Mouse (Mus musculus) thymus, postnatal 0 days (tissue): ENCODE results near the gene Ttc9c. TPM values are rescaled to one million over a fixed set of nuclear protein-coding genes. Genes with fewer than 3 reads are reported as not detected.
A peak's percentile ranks its signal among the peaks of the same experiment; 100 is the strongest.

Experiments used
- DNase-seq: peaks from one replicate; pipeline ENCODE4 v3.0.0-alpha.2; 2015; ENCODE audit warnings: low spot score
- polyA plus RNA-seq: library from polyadenylated mRNA; unstranded; fragments of >200 nt; fragmentation: Nextera tagmentation; extraction: Ambion mirVana; gene quantifications from 2 replicates; pipeline ENCODE4 v1.2.1, GENCODE M21; 2015

Gene Ttc9c
- polyA plus RNA-seq, 1 experiment from 2014 or later, result 49.8 TPM

GRCm38 (mm10) chr19:8830664-8831063 is 11.5 kb upstream of the Ttc9c start:
- no peak for DNase-seq

DNA sequence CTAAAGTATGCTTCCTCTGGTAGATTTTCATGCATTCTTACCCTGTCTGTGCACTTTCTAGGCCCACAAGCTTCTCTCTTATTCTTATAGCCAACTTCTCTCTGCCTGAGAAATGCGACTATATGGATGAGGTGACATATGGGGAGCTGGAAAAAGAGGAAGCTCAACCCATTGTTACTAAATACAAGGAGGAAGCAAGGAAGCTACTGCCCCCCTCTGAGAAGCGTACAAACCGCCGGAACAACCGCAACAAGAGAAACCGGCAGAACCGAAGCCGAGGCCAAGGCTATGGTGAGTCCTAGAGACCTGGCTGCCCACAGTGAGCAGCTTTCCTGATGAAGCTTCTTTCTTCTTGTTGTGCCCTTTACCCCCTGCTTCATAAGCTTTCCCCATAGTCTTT is 10.5 kb upstream of the Ttc9c start, which contains the start of gene AC129217.1:
AC129217.1 (plus strand) TSS at position 114 of the 400 bp plus-strand sequence.
- DNase-seq, result no peak

- no peak for DNase-seq
Observed at GRCm38 (mm10) chr19:8822696-8823095, 3.6 kb upstream of the Ttc9c start.

- no peak for DNase-seq
Observed at GRCm38 (mm10) chr19:8821146-8821545, 2.0 kb upstream of the Ttc9c start.

DNA sequence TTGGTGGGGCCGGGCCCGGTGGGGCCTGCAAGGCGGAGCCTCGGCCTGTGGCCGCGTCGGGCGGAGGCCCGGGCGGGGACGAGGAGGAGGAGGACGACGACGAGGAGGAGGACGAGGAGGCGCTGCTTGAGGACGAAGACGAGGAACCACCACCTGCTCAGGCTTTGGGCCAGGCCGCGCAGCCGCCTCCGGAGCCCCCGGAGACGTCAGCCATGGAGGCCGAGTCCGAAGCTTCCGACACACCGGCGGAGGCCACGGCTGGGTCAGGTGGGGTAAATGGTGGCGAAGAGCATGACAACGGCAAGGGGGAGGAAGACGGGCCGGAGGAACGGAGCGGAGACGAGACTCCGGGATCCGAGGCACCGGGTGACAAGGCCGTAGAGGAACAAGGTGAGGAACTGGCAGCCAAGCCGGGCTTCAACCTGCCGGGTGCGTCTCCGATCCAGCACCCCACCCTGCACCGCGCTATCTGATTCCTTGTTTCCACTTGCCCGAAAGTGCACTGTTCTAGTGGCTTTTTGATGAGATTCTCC is 1.4 kb upstream of the Ttc9c start:
- DNase-seq, result no peak

GRCm38 (mm10) chr19:8819596-8820423 is 677 bp upstream of the Ttc9c start, which contains the start of gene Hnrnpul2:
Gene Hnrnpul2, plus strand, starts transcription at chr19:8820010.
- peak; percentile 100 for DNase-seq

- peak; percentile 18 for DNase-seq
Observed at GRCm38 (mm10) chr19:8818301-8818798, 783 bp downstream of the Ttc9c start.

GRCm38 (mm10) chr19:8817001-8817400 is 2.1 kb downstream of the Ttc9c start:
- DNase-seq, result no peak

DNA sequence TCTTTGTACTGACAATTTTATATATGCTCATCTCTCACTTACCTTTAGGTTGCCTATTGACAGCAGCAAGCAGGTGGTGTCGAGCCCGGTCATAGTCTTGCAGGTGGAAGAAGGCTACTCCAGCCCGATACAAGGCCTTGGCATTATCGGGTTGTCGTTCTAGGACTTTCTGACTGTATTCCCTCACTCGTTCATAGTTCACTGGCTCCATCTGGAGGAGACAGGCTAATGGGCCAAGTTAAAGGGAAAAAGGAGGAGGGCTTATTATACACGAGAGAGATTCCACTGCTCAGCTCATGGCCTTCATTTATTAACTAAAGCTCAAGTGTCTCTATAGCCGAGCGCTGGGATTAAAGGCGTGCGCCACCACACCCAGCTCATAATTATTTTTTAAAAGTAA is 3.3 kb downstream of the Ttc9c start:
- no peak for DNase-seq

- no peak for DNase-seq
Observed at GRCm38 (mm10) chr19:8806810-8807209, 12.3 kb downstream of the Ttc9c start.

- no peak for DNase-seq
Observed at GRCm38 (mm10) chr19:8803879-8804660, 15.1 kb downstream of the Ttc9c start.

- DNase-seq, result no peak
Observed at GRCm38 (mm10) chr19:8803204-8803780, 15.8 kb downstream of the Ttc9c start.

- peak; percentile 96 for DNase-seq
Observed at GRCm38 (mm10) chr19:8802130-8802821, 16.9 kb downstream of the Ttc9c start, which contains the start of gene Zbtb3. Gene Zbtb3, plus strand, starts transcription at chr19:8802555.

DNA sequence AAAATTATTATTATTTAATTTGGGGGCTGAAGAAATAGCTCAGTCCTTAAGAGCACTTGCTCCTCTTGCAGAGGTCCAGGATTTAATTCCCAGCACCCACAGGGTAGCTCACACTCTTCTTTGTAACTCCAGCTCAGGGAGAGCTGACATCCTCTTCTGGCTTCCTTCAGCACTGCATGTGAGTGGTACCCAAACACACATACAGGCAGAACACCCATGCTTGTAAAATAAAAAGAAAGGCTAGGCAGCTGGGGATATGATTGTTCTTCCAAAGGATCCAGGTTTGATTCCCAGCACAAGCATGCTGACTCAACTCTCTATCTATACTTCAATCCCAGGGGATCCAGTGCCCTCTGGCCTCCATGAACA is 20.2 kb downstream of the Ttc9c start:
- no peak for DNase-seq

- peak; percentile 93 for DNase-seq
Observed at GRCm38 (mm10) chr19:8798264-8798946, 20.7 kb downstream of the Ttc9c start, which contains the start of gene Polr2g. Gene Polr2g, minus strand, starts transcription at chr19:8798577.

GRCm38 (mm10) chr19:8790171-8790570 is 29.0 kb downstream of the Ttc9c start:
- DNase-seq, result no peak

GRCm38 (mm10) chr19:8789171-8789570 is 30.0 kb downstream of the Ttc9c start:
- no peak for DNase-seq

- DNase-seq, result no peak
Observed at GRCm38 (mm10) chr19:8788521-8788920, 30.6 kb downstream of the Ttc9c start.

DNA sequence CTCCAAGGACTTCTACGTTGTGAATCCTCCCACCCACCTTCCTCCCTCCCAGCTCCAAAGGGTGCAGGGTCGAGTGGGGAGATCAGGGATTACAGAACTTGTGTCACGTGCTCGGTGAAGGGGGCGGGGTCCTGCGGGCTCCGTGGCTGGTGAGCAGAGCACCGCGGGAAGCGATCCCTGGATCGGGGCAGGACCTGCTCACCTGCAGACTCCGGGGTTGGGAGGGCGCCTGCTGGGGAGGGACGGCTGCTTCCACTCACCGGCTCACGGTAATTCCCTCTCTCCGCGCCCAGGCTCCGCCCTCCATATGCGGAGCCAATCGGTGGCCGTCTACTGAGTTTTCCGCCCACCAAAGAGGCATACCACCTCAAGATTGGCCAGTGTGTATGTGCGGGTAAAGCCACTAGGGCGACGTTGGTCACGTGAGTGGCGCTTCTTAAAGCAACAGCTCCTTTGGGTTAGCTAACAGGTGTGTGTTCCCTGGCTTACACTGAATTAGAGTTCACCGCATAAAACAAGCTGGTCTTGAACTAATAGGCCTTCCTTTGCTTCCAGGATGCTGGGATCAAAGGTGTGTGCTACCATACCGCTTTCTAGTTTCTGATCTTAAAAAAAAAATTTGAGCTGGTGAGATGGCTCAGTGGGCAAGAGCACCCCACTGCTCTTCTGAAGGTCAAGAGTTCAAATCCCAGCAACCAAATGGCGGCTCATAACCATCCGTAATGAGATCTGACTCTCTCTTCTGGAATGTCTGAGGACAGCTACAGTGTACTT is 32.9 kb downstream of the Ttc9c start, which contains the start of gene Taf6l:
Taf6l (minus strand) TSS at position 410 of the 774 bp plus-strand sequence.
- peak; percentile 96 for DNase-seq
